Mouse (Mus musculus) heart, postnatal 0 days (tissue): ENCODE measurements around the gene Adal.

Experiments used
- CTCF ChIP-seq: IDR thresholded peaks from 2 replicates; pipeline ENCODE4 v1.5.1; 2016; ENCODE audit warnings: antibody characterized with exemption, control low read depth, low read depth
- EP300 ChIP-seq: IDR thresholded peaks from 2 replicates; pipeline ENCODE4 v1.6.1; 2016; ENCODE audit warnings: antibody characterized with exemption, low read depth

DNA sequence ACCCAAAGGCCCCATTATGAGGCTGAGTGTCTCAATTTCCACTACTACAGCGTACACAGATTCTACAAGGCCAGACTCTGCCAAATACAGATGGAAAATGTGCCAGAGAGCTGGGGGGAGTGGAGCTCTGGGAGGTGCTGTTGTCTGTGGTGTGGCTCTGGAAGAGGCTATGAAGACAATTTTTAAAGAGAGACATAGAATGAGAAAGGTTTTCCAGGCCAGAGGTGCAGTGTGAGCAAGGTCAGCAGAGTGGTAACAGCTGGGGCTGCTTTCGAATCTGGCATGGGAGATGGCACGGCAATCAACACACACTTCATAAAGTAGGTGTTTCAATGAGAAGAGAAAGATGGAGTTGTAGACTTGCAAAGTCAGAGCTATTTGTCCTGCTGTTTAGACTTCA, 21.0 kb upstream of the Adal start:
- no peak for TF ChIP-seq CTCF
- no peak for TF ChIP-seq EP300
